Comparison of ENCODE assay signal across 15 mouse cellular contexts in the genomic region with DNA sequence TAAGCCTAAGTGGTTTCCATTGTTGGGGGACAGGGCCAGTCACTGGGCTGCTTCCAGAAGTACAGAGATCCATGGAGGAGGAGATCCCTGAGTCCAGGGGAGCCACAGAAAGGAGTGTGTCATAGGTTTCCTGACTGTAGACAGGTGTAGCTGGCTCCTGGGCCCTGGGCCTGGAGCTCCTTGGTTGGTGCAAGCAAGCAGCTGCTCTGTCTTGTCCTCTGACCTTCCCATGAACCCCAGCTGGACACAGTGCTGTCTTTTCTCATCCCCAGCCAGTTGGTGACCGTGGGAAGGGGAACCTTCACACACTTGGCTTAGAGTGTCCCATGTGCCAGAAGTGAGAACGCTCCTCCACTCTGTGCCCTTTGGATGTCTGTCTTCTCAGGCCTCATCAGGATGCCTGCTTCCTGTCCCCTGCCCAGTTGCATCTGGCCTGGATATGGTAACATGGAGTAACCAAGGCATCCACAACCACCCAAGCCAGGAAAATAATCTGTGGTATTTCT.
"Had no signal": no experiment of that assay in that cellular context is flagged by ENCODE, and none has a peak within 500 bp of the region (broad histone marks: within the 10 kb centered on the region; RNA-seq: fewer than 3 reads in every experiment).

No protein-coding gene starts in this region.

- H3K4me2 ChIP-seq: intestine, embryonic 15.5 days; liver, embryonic 13.5 days; lung, embryonic 14.5 days; neural tube, embryonic 13.5 days had no signal

- H3K27me3 ChIP-seq: intestine, embryonic 15.5 days; liver, embryonic 13.5 days; neural tube, embryonic 13.5 days had no signal

- H3K36me3 ChIP-seq: intestine, embryonic 15.5 days; liver, embryonic 13.5 days; midbrain, embryonic 10.5 days; neural tube, embryonic 13.5 days had no signal

- H3K4me3 ChIP-seq: intestine, embryonic 15.5 days; left cerebral cortex, adult 2 months; liver, embryonic 13.5 days; megakaryocyte, embryonic 14.5 days; midbrain, embryonic 10.5 days; neural tube, embryonic 13.5 days had no signal

- DNase-seq: kidney, adult 11 months; kidney, adult 9 months; kidney, postnatal 14 days; kidney, postnatal 4 days; layer of hippocampus, postnatal 36 days; liver, embryonic 13.5 days; lung, embryonic 14.5 days; midbrain, embryonic 14.5 days; thymus, adult 18-20 months; thymus, postnatal 36 days had no signal
